Mouse (Mus musculus): ENCODE results near the gene Sbf2. TPM values are rescaled to one million over a fixed set of nuclear protein-coding genes. Genes with fewer than 3 reads are reported as not detected.

Sbf2 gene
- polyA plus RNA-seq, 1 experiment from 2014 or later = 48.8 TPM

DNA sequence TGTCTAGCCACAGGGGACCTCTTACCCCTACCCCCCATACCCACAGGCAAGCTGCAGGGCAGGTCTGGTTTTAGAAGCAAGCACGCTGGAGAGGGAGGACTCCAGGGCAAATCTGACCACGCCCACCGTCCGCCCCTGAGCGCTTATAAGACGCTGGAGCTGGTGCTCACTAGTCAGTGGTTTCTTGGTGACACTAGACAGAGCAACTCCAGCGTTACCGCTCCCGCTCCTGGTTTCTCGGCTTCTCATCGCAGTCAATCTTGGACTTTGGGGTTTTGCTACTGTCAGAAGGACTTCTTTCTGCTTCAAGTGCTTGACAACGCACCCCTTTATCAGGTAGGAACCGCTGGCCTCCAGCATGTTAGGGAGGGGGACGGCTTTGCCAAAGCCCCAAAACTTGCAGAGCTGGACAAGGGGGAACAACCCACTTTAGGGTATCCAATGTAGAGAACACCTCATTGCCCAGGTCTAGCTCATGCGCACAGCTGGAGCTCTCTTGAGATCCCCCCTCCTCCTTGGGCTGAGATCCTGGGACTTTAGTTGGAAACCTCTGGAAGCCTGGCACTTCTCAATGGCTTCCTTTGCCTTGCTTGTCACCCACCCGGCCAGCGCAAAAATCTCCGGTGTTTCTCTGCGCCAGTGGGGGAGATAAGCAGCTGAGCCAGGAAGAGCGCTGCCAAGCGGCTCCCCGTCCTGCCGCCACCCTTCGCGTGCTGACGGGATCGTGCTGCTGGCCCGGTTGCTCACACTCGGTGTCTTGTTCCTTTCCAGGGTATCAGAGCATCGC lies 13.0 kb upstream of the Sbf2 start, which contains the start of gene Adm:
Gene Adm, plus strand, starts transcription at position 176 of the 787 bp plus-strand sequence.
- Histone ChIP-seq H3K9ac (replicated peaks; ENCODE audit: low read depth, low read length) (no peak within 1 kb of the TSS; the same call in 1 of the 2 replicates), H3K4me2 (replicated peaks; ENCODE audit: low read depth, low read length) (peak within 1 kb of the TSS; percentile 48), H3K4me3 (ENCODE audit: low read depth, low read length) (peak within 1 kb of the TSS; percentile 47), H3K27ac (ENCODE audit: low read length) (no peak within 1 kb of the TSS), H3K36me3 (ENCODE audit: control insufficient read depth, insufficient read depth, low read length) (no peaks in the 10 kb centered on the region), H3K4me1 (ENCODE audit: control insufficient read depth, insufficient read depth, low read length) (peaks cover 17% of the 10 kb centered on the region; the same call in 1 of the 2 replicates), H3K9me3 (ENCODE audit: control insufficient read depth, low read depth, low read length) (no peaks in the 10 kb centered on the region), H3K27me3 (ENCODE audit: control insufficient read depth, insufficient read depth, low read length) (peaks cover 20% of the 10 kb centered on the region)
- WGBS = 1% methylated on average over 30 of the region's 30 CpGs
- peak; percentile 47; the same call in 1 of the 2 replicates for ATAC-seq (ENCODE audit: insufficient number of reproducible peaks, insufficient read depth, low FRiP score, low read depth)

DNA sequence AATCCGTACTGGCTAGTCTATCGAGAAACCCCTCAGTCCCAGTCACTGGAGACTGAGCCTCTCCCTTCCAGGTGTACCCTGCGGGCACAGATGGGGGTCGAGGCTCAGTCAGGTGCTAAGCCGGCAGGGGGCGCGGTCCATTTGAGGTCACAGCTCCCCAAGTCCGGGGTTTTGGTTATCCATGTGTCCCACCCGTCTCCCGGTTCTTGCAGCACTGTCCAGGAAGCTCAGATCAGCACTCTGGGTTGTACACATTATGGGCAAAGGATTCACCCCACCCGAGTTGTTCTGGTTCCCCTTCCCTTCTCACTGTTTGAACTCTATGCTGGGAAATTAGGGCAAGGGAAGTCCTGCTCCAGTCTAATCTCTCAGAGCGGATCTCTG lies 12.4 kb upstream of the Sbf2 start:
- 2% methylated on average over 12 of the region's 12 CpGs for WGBS

DNA sequence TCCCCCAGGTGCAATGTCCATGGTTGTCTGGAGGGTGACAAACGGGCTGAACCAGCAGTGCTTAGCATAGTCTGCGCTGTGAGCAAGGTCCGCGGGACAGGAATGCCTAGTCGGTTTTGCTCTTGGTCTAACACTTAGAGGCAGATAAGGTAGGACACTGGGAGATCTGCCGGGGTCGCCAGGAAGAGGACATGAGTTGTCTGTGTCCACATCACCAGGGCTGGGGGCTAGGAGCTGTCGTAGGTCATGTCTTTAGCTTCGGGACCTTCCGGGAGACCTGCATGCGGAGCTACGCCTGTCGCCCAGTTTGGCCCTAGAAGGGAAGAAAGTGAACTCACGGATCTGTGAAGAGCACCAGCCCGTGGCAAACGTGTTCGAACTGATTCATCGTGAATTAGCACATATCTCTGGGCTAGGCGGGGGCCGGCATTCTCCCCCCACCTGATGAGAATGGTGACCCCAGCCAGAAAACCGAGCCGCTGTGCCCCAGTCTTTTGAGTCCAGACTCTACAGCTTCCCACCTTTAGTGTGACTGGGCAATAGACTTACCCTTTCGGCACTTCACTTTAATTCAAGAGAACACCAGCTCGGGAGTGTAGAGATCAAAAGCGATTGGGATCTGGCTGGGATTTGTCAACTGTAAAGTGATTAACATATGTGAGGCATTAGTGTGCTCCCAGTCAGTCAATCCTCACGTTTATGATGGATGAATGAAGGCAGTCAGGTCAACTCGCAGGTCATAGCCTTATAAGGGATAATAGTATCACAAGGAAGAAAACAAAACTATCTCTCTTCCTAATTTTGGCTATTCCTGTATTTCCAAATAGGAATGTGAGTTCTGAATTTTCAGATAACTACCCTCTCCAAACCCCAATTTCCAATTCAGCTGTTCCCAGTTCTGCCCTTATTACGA lies 11.7 kb upstream of the Sbf2 start:
- H3K9me3 ChIP-seq (ENCODE audit: control insufficient read depth, low read depth, low read length) = no peaks in the 10 kb centered on the region
- H3K4me1 ChIP-seq (ENCODE audit: control insufficient read depth, insufficient read depth, low read length) = peaks cover 17% of the 10 kb centered on the region; the same call in 1 of the 2 replicates
- H3K4me2 ChIP-seq (replicated peaks; ENCODE audit: low read depth, low read length) = peak overlapping the region; percentile 48
- no peak overlapping the region for H3K9ac ChIP-seq (replicated peaks; ENCODE audit: low read depth, low read length)
- H3K36me3 ChIP-seq (ENCODE audit: control insufficient read depth, insufficient read depth, low read length) = no peaks in the 10 kb centered on the region
- no peak for ATAC-seq (ENCODE audit: insufficient number of reproducible peaks, insufficient read depth, low FRiP score, low read depth)
- no peak overlapping the region; the same call in 1 of the 2 replicates for H3K4me3 ChIP-seq (ENCODE audit: low read depth, low read length)
- H3K27me3 ChIP-seq (ENCODE audit: control insufficient read depth, insufficient read depth, low read length) = peaks cover 20% of the 10 kb centered on the region
- H3K27ac ChIP-seq (ENCODE audit: low read length) = no peak overlapping the region
- WGBS = 6% methylated on average over 28 of the region's 28 CpGs

More for the DNA sequence above, 12.4 kb upstream of the Sbf2 start:
- H3K36me3 ChIP-seq (ENCODE audit: control insufficient read depth, insufficient read depth, low read length) = no peaks in the 10 kb centered on the region
- H3K4me2 ChIP-seq (replicated peaks; ENCODE audit: low read depth, low read length) = peak overlapping the region; percentile 48
- no peak overlapping the region for H3K27ac ChIP-seq (ENCODE audit: low read length)
- peaks cover 20% of the 10 kb centered on the region for H3K27me3 ChIP-seq (ENCODE audit: control insufficient read depth, insufficient read depth, low read length)
- no peaks in the 10 kb centered on the region for H3K9me3 ChIP-seq (ENCODE audit: control insufficient read depth, low read depth, low read length)
- H3K4me3 ChIP-seq (ENCODE audit: low read depth, low read length) = peak overlapping the region; percentile 47
- peaks cover 17% of the 10 kb centered on the region; the same call in 1 of the 2 replicates for H3K4me1 ChIP-seq (ENCODE audit: control insufficient read depth, insufficient read depth, low read length)
- H3K9ac ChIP-seq (replicated peaks; ENCODE audit: low read depth, low read length) = no peak overlapping the region
- ATAC-seq (ENCODE audit: insufficient number of reproducible peaks, insufficient read depth, low FRiP score, low read depth) = no peak

DNA sequence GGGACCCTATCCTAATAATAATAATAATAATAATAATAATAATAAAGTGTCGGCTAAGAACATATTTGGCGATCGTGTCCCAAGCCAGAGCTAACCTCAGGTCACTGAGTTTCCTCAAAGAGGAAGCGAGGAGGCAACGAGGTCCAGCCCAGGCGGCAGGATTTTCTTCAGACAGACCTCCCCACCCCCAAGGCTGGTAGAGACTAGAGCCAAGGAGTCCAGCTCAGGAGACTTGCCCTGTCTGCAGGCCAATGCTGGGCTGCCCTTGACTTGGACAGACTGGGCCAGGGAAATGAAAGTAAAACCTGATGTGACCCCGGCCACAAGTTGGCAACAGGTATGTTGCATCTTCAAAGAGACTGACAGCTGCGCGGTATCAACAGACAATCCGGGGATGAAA lies 10.8 kb upstream of the Sbf2 start:
- Histone ChIP-seq H3K36me3 (ENCODE audit: control insufficient read depth, insufficient read depth, low read length) (no peaks in the 10 kb centered on the region), H3K9ac (replicated peaks; ENCODE audit: low read depth, low read length) (no peak overlapping the region), H3K4me3 (ENCODE audit: low read depth, low read length) (no peak overlapping the region), H3K4me2 (replicated peaks; ENCODE audit: low read depth, low read length) (peak overlapping the region; percentile 27; the same call in 1 of the 2 replicates), H3K27ac (ENCODE audit: low read length) (no peak overlapping the region), H3K9me3 (ENCODE audit: control insufficient read depth, low read depth, low read length) (no peaks in the 10 kb centered on the region), H3K27me3 (ENCODE audit: control insufficient read depth, insufficient read depth, low read length) (peaks cover 20% of the 10 kb centered on the region), H3K4me1 (ENCODE audit: control insufficient read depth, insufficient read depth, low read length) (peaks cover 17% of the 10 kb centered on the region; the same call in 1 of the 2 replicates)
- whole genome bisulfite sequencing = 76% methylated on average over 10 of the region's 10 CpGs
- no peak for ATAC-seq (ENCODE audit: insufficient number of reproducible peaks, insufficient read depth, low FRiP score, low read depth)

DNA sequence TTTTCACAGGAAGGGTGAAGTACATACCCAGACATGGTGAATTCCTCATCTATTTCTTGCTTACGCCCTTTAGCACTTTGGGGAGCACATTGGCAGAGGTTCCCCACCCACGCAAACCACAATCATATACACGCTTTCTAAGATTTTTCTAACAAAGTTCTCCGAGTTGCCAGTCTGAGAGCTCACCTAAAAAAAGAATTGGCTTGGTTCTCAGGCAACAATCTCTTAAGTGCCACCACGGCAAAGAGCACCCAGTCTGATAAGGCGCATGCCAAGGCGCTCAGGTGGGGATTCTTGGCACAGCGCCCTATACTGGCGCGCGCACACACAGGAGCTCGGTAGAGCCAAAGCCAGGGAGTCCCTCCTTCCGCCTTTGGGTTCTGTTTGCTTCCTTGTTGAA lies 10.2 kb upstream of the Sbf2 start:
- Histone ChIP-seq H3K4me3 (ENCODE audit: low read depth, low read length) (no peak overlapping the region), H3K9me3 (ENCODE audit: control insufficient read depth, low read depth, low read length) (no peaks in the 10 kb centered on the region), H3K9ac (replicated peaks; ENCODE audit: low read depth, low read length) (no peak overlapping the region), H3K27me3 (ENCODE audit: control insufficient read depth, insufficient read depth, low read length) (peaks cover 20% of the 10 kb centered on the region), H3K36me3 (ENCODE audit: control insufficient read depth, insufficient read depth, low read length) (no peaks in the 10 kb centered on the region), H3K4me1 (ENCODE audit: control insufficient read depth, insufficient read depth, low read length) (peaks cover 17% of the 10 kb centered on the region; the same call in 1 of the 2 replicates), H3K27ac (ENCODE audit: low read length) (no peak overlapping the region), H3K4me2 (replicated peaks; ENCODE audit: low read depth, low read length) (no peak overlapping the region)
- 89% methylated on average over 13 of the region's 13 CpGs for WGBS
- ATAC-seq (ENCODE audit: insufficient number of reproducible peaks, insufficient read depth, low FRiP score, low read depth) = no peak

DNA sequence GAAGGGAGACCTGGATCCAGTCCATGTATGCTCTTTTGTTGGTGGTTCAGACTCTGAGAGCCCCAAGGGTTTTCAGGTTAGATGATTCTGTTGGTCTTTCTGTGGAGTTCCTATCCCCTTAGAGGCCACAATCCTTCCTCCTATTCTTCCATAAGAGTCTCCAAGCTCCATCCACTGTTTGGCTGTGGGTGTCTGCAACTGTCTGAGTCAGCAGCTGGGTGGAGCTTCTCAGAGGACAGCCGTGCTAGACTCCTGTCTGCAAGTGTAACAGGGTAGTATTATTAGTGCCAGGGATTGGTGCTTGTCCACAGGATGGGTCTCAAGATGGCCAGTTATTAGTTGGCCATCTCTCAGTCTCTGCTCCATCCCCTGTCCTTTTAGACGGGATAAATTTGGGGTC lies 9.3 kb upstream of the Sbf2 start:
- H3K4me2 ChIP-seq (replicated peaks; ENCODE audit: low read depth, low read length) = no peak overlapping the region
- no peaks in the 10 kb centered on the region for H3K36me3 ChIP-seq (ENCODE audit: control insufficient read depth, insufficient read depth, low read length)
- H3K4me3 ChIP-seq (ENCODE audit: low read depth, low read length) = no peak overlapping the region
- H3K27me3 ChIP-seq (ENCODE audit: control insufficient read depth, insufficient read depth, low read length) = peaks cover 17% of the 10 kb centered on the region
- no peak for ATAC-seq (ENCODE audit: insufficient number of reproducible peaks, insufficient read depth, low FRiP score, low read depth)
- no peak overlapping the region for H3K27ac ChIP-seq (ENCODE audit: low read length)
- no peak overlapping the region for H3K9ac ChIP-seq (replicated peaks; ENCODE audit: low read depth, low read length)
- H3K9me3 ChIP-seq (ENCODE audit: control insufficient read depth, low read depth, low read length) = no peaks in the 10 kb centered on the region
- 62% methylated on average over 2 of the region's 2 CpGs for WGBS
- H3K4me1 ChIP-seq (ENCODE audit: control insufficient read depth, insufficient read depth, low read length) = peaks cover 20% of the 10 kb centered on the region; the same call in 1 of the 2 replicates

DNA sequence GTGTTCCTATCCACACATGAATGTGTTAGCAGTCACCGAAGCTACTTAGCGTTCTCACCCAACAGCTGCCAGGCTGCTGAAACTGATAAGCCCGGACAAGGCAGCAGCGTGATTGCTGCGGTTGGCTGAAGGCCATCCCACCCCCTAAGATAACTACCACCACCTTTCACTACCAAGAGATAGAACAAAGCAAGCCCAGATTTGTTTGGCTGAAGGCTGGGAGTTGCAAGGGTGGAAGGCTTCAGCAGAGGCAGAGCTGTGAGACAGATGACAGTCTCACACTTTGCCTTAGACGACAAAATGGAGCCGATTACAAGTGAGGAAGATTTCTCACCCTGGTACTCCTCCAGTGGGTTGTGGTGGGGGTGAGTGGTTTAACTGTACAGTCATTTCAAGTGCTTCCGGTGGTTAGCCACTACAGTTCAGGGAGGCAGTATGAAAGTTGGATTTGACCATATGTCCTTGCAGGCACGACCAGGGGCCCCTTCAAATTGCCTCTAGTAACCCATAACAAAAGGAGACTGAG lies 4.4 kb upstream of the Sbf2 start:
- H3K9me3 ChIP-seq (ENCODE audit: control insufficient read depth, low read depth, low read length) = no peaks in the 10 kb centered on the region
- 25% methylated on average over 9 of the region's 9 CpGs for WGBS
- no peak overlapping the region for H3K4me2 ChIP-seq (replicated peaks; ENCODE audit: low read depth, low read length)
- ATAC-seq (ENCODE audit: insufficient number of reproducible peaks, insufficient read depth, low FRiP score, low read depth) = no peak
- peaks cover 11% of the 10 kb centered on the region; the same call in 1 of the 2 replicates for H3K4me1 ChIP-seq (ENCODE audit: control insufficient read depth, insufficient read depth, low read length)
- no peak overlapping the region for H3K27ac ChIP-seq (ENCODE audit: low read length)
- no peaks in the 10 kb centered on the region for H3K27me3 ChIP-seq (ENCODE audit: control insufficient read depth, insufficient read depth, low read length)
- no peak overlapping the region for H3K4me3 ChIP-seq (ENCODE audit: low read depth, low read length)
- no peak overlapping the region for H3K9ac ChIP-seq (replicated peaks; ENCODE audit: low read depth, low read length)
- no peaks in the 10 kb centered on the region for H3K36me3 ChIP-seq (ENCODE audit: control insufficient read depth, insufficient read depth, low read length)

DNA sequence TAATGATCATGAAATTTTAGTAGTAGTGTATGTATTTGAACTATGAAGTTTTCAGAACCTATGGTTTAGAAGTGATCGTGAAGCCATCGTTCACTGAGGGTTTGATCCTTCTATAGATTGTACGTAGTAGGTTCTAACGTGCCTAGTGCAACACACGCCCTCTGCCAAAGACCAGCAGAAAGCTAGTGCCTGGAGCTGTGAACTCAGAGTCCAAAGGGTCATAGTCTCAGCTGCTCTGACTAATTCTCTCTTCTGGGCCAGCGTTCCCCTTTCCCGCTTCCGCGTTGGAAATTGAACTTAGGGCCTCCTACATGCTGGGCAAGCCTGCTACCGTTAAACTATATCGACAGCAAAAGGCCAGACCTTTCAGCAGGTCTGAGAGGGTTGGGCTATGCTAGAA lies 1.1 kb upstream of the Sbf2 start:
- no peak for ATAC-seq (ENCODE audit: insufficient number of reproducible peaks, insufficient read depth, low FRiP score, low read depth)
- peak overlapping the region; percentile 55; the same call in 1 of the 2 replicates for H3K27ac ChIP-seq (ENCODE audit: low read length)
- H3K4me3 ChIP-seq (ENCODE audit: low read depth, low read length) = peak overlapping the region; percentile 83; the same call in 1 of the 2 replicates
- H3K9ac ChIP-seq (replicated peaks; ENCODE audit: low read depth, low read length) = no peak overlapping the region
- H3K27me3 ChIP-seq (ENCODE audit: control insufficient read depth, insufficient read depth, low read length) = no peaks in the 10 kb centered on the region
- 16% methylated on average over 11 of the region's 11 CpGs for WGBS
- H3K4me1 ChIP-seq (ENCODE audit: control insufficient read depth, insufficient read depth, low read length) = peaks cover 22% of the 10 kb centered on the region; the same call in 1 of the 2 replicates
- no peaks in the 10 kb centered on the region for H3K36me3 ChIP-seq (ENCODE audit: control insufficient read depth, insufficient read depth, low read length)
- no peaks in the 10 kb centered on the region for H3K9me3 ChIP-seq (ENCODE audit: control insufficient read depth, low read depth, low read length)
- peak overlapping the region; percentile 54 for H3K4me2 ChIP-seq (replicated peaks; ENCODE audit: low read depth, low read length)
